Mouse (Mus musculus): ENCODE data around the gene Gm10647. TPM values are rescaled to one million over a fixed set of nuclear protein-coding genes. Genes with fewer than 3 reads are reported as not detected.
"Not testable (repeated sequence)": the region's sequence is repeated elsewhere in the genome, so short reads cannot be mapped to it uniquely, and the experiment has no call there.

The Gm10647 gene
- 0.31 and 0.34 TPM in 2 replicates for polyA plus RNA-seq (2014; fragmentation: Nextera tagmentation; extraction: Ambion mirVana)

DNA sequence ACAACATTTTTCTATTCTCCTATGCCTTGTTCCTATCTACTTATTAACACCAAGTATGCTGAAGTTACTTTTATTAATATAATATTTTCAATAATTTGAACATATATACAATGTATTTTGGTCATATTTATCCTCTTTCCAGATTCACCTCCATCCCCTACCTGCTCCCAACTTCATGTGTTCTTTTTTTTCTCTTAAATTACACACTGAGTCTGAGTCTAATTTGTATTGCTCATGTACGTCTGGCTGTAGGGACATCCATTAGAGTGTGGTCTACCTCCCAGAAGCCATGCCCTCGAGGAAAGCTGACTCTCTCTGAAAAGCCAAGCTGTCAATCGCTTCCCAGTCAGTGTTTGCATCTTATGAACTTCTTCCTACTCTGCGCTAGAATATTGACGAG, at the start of gene Gm10647:
TSS of gene Gm10647 (plus strand) at position 301 of the 400 bp plus-strand sequence.
- no peaks in the 10 kb centered on the region for H3K36me3 ChIP-seq (ENCODE audit: control insufficient read depth, insufficient read depth, low read length)
- 0 out of 2 replicates have a peak within 1 kb of the TSS, but pooled peaks have one; percentile 86 for H3K27ac ChIP-seq (ENCODE audit: low read depth, low read length)
- DNase-seq (ENCODE audit: low spot score) (no peak), ATAC-seq (ENCODE audit: low FRiP score) (no peak)
- no peaks in the 10 kb centered on the region for H3K27me3 ChIP-seq (ENCODE audit: control insufficient read depth, insufficient read depth, low read length)
- H3K4me1 ChIP-seq (replicated peaks; ENCODE audit: control insufficient read depth, insufficient read depth, low read length): no peaks in the 10 kb centered on the region
- peak within 1 kb of the TSS; percentile 81 for H3K4me2 ChIP-seq (replicated peaks; ENCODE audit: low read depth, low read length)
- 81% methylated on average over 5 of the region's 5 CpGs for WGBS
- H3K4me3 ChIP-seq (ENCODE audit: low read depth, low read length): peak within 1 kb of the TSS; percentile 66
- peak within 1 kb of the TSS; percentile 31; the same call in 1 of the 2 replicates for H3K9ac ChIP-seq (ENCODE audit: low read depth, low read length)
- H3K9me3 ChIP-seq (ENCODE audit: control insufficient read depth, low read length): no peaks in the 10 kb centered on the region

DNA sequence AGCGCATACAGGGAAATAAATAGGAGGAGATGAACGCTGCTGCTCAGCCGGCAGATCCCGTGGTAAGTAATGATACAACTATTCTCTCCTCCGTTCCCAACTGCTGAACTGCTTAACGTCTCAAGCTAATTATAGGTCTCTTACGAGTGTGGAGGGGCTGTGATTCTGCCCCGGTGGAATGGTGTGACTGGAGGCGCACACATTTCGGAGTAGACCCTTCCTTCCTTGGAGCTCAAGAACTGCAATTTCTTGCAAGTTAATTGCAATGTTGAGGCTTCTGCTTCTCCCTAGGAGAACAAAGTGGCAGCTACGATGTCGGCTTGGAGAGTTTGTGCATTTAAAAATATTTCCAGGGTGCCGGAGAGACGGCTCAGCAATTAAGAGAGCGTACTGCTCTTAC, 48.4 kb upstream of the Gm10647 start:
- H3K27ac ChIP-seq (ENCODE audit: low read depth, low read length): no peak overlapping the region
- H3K36me3 ChIP-seq (ENCODE audit: control insufficient read depth, insufficient read depth, low read length): no peaks in the 10 kb centered on the region
- no peak overlapping the region for H3K4me2 ChIP-seq (replicated peaks; ENCODE audit: low read depth, low read length)
- H3K4me3 ChIP-seq (ENCODE audit: low read depth, low read length): no peak overlapping the region
- no peaks in the 10 kb centered on the region for H3K4me1 ChIP-seq (replicated peaks; ENCODE audit: control insufficient read depth, insufficient read depth, low read length)
- ATAC-seq (ENCODE audit: low FRiP score): no peak
- DNase-seq (ENCODE audit: low spot score): no peak
- 91% methylated on average over 15 of the region's 15 CpGs for WGBS
- no peaks in the 10 kb centered on the region for H3K9me3 ChIP-seq (ENCODE audit: control insufficient read depth, low read length)
- H3K27me3 ChIP-seq (ENCODE audit: control insufficient read depth, insufficient read depth, low read length): no peaks in the 10 kb centered on the region
- H3K9ac ChIP-seq (ENCODE audit: low read depth, low read length): no peak overlapping the region

DNA sequence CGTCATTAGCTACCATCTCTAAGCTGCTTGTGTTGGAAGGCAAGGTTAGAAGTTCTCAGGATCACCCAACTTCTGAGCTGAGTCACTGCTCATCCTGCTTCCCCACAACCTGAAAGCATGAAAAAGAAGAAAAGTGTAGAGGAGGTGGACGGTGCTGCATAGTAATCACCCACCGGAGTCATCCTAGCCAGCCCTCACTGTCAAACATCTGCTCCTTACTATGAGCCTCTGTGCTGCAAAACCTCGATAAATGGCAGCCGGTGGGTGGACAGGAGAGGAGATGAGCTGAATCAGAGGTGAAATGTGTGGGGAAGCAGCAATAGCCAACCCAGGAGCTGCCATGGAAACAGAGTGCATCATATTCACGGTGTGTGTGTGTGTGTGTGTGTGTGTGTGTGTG, 44.0 kb upstream of the Gm10647 start:
- no peaks in the 10 kb centered on the region for H3K27me3 ChIP-seq (ENCODE audit: control insufficient read depth, insufficient read depth, low read length)
- H3K4me2 ChIP-seq (replicated peaks; ENCODE audit: low read depth, low read length): no peak overlapping the region
- WGBS: 75% methylated on average over 6 of the region's 6 CpGs
- no peak overlapping the region for H3K4me3 ChIP-seq (ENCODE audit: low read depth, low read length)
- no peak overlapping the region for H3K27ac ChIP-seq (ENCODE audit: low read depth, low read length)
- no peaks in the 10 kb centered on the region for H3K4me1 ChIP-seq (replicated peaks; ENCODE audit: control insufficient read depth, insufficient read depth, low read length)
- no peaks in the 10 kb centered on the region for H3K36me3 ChIP-seq (ENCODE audit: control insufficient read depth, insufficient read depth, low read length)
- no peaks in the 10 kb centered on the region for H3K9me3 ChIP-seq (ENCODE audit: control insufficient read depth, low read length)
- DNase-seq (ENCODE audit: low spot score) (no peak), ATAC-seq (ENCODE audit: low FRiP score) (no peak)
- no peak overlapping the region for H3K9ac ChIP-seq (ENCODE audit: low read depth, low read length)

DNA sequence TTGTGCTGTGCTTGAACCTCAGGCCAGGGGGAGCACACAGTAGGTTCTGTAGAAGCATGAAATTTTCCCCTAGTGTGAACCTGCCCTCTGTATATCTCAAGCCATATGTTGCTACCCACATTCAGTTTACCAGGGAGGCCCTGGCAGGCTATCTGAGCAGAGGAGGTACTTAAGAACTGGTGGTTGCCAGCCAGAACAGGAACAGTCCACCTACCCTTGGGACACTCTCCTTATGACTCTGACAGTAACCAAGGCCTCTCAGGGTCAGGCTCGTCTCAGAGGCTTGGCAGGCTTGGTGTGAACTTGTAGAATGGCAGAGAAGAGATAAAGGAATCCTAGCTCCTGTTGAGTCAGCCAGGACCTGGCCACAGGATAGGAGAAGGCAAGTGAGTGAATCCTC, 35.8 kb upstream of the Gm10647 start:
- WGBS: 66% methylated on average over 1 of the region's 1 CpGs

DNA sequence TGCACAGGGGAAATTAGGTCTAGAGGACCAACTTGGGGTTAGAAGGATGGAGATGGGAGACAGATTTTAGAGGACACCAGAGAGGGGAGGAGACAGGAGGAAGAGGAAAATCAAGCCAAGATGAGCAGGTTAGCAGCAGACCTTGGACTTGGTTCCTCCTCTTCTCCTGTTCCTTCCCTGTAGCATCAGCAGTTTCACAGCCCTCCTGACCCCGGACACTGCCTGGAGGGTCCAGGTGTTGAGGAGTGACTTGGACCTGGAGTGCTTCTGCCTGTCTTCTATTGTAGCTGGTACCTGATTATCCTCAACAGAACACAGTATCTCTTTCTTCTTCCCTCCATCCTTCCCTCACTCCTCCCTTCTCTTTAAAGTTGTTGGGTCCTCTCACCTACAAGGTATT, 28.1 kb upstream of the Gm10647 start:
- no peaks in the 10 kb centered on the region for H3K36me3 ChIP-seq (ENCODE audit: control insufficient read depth, insufficient read depth, low read length)
- no peak overlapping the region for H3K4me2 ChIP-seq (replicated peaks; ENCODE audit: low read depth, low read length)
- H3K9me3 ChIP-seq (ENCODE audit: control insufficient read depth, low read length): no peaks in the 10 kb centered on the region
- ATAC-seq (ENCODE audit: low FRiP score): no peak
- 91% methylated on average over 1 of the region's 1 CpGs for WGBS
- no peak overlapping the region for H3K4me3 ChIP-seq (ENCODE audit: low read depth, low read length)
- H3K9ac ChIP-seq (ENCODE audit: low read depth, low read length): no peak overlapping the region
- no peaks in the 10 kb centered on the region for H3K4me1 ChIP-seq (replicated peaks; ENCODE audit: control insufficient read depth, insufficient read depth, low read length)
- DNase-seq (ENCODE audit: low spot score): no peak
- no peaks in the 10 kb centered on the region for H3K27me3 ChIP-seq (ENCODE audit: control insufficient read depth, insufficient read depth, low read length)
- no peak overlapping the region for H3K27ac ChIP-seq (ENCODE audit: low read depth, low read length)

More for the DNA sequence above, 35.8 kb upstream of the Gm10647 start:
- Histone ChIP-seq H3K36me3 (ENCODE audit: control insufficient read depth, insufficient read depth, low read length) (no peaks in the 10 kb centered on the region), H3K4me3 (ENCODE audit: low read depth, low read length) (no peak overlapping the region), H3K4me2 (replicated peaks; ENCODE audit: low read depth, low read length) (no peak overlapping the region), H3K4me1 (replicated peaks; ENCODE audit: control insufficient read depth, insufficient read depth, low read length) (no peaks in the 10 kb centered on the region), H3K9ac (ENCODE audit: low read depth, low read length) (no peak overlapping the region), H3K27me3 (ENCODE audit: control insufficient read depth, insufficient read depth, low read length) (no peaks in the 10 kb centered on the region), H3K27ac (ENCODE audit: low read depth, low read length) (no peak overlapping the region), H3K9me3 (ENCODE audit: control insufficient read depth, low read length) (no peaks in the 10 kb centered on the region)
- no peak for ATAC-seq (ENCODE audit: low FRiP score)
- DNase-seq (ENCODE audit: low spot score): no peak

DNA sequence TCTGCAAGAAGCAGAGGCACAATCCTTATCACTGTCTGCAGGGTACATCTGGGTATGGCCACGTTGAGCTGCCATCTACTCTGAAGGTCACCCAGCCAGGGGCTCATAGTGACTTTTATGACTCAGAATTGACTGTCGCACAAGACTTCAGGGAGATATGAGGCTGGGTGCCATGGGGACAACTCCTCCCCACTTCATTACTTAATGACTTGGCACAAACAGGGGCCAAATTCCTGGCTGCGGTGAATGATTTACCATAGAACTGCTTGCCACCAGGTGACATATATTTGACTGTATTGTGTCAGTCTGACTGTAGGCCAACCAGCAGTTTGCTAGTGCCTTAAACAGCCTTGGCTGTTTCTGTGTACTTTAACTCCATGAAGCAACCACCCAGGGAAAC, 27.6 kb upstream of the Gm10647 start:
- DNase-seq (ENCODE audit: low spot score): no peak
- Histone ChIP-seq H3K4me1 (replicated peaks; ENCODE audit: control insufficient read depth, insufficient read depth, low read length) (no peaks in the 10 kb centered on the region), H3K9me3 (ENCODE audit: control insufficient read depth, low read length) (no peaks in the 10 kb centered on the region), H3K27ac (ENCODE audit: low read depth, low read length) (no peak overlapping the region), H3K4me2 (replicated peaks; ENCODE audit: low read depth, low read length) (no peak overlapping the region), H3K4me3 (ENCODE audit: low read depth, low read length) (no peak overlapping the region), H3K36me3 (ENCODE audit: control insufficient read depth, insufficient read depth, low read length) (no peaks in the 10 kb centered on the region), H3K27me3 (ENCODE audit: control insufficient read depth, insufficient read depth, low read length) (no peaks in the 10 kb centered on the region), H3K9ac (ENCODE audit: low read depth, low read length) (no peak overlapping the region)
- no peak for ATAC-seq (ENCODE audit: low FRiP score)
- WGBS: 89% methylated on average over 3 of the region's 3 CpGs

DNA sequence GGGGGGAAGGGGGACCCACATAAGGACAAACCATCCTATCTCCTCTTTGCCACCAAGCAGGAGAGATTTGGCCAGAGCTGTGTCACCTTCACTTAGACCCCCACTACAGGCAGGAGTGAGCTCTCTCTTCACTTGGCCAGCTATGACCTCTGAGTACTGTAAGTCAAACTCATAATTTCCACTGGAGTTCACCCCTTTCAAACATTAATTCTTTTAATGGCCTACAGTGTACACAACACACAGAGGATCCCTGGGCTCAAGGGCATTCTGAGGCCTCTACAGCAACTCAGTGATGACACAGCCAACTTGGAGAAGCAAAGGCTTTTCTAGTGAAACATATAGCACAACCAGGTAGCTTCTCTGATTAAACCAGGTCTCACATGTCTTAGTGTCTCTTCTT, 26.1 kb upstream of the Gm10647 start:
- DNase-seq (ENCODE audit: low spot score): no peak
- H3K9me3 ChIP-seq (ENCODE audit: control insufficient read depth, low read length): no peaks in the 10 kb centered on the region

DNA sequence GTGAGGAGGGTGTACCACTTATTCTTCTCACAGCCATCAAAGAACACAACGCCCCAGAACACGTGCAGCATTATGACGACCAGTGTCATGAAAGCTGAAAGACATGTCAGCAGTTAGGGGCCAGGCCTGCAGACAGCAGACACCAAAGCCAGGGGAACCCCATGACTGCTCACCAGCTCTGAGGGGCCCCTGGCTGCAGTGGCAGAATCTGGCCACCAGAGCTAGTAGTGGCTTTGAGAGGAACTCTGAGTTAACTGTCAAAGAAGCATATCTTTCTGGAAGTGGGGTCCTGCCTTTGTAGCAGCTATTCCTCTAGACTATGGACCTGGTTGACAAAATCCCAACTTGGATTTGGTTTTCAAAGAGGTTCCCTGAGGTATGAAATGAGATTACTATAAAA, 12.3 kb upstream of the Gm10647 start:
- not testable (repeated sequence) for H3K36me3 ChIP-seq (ENCODE audit: control insufficient read depth, insufficient read depth, low read length); H3K27me3 ChIP-seq (ENCODE audit: control insufficient read depth, insufficient read depth, low read length); H3K27ac ChIP-seq (ENCODE audit: low read depth, low read length); ATAC-seq (ENCODE audit: low FRiP score); DNase-seq (ENCODE audit: low spot score); H3K4me1 ChIP-seq (replicated peaks; ENCODE audit: control insufficient read depth, insufficient read depth, low read length); H3K9ac ChIP-seq (ENCODE audit: low read depth, low read length); H3K9me3 ChIP-seq (ENCODE audit: control insufficient read depth, low read length); H3K4me3 ChIP-seq (ENCODE audit: low read depth, low read length); H3K4me2 ChIP-seq (replicated peaks; ENCODE audit: low read depth, low read length)
- no CpG with 5 or more reads among the region's 3 CpGs for WGBS

More for the DNA sequence above, 26.1 kb upstream of the Gm10647 start:
- Histone ChIP-seq H3K27ac (ENCODE audit: low read depth, low read length) (no peak overlapping the region), H3K4me2 (replicated peaks; ENCODE audit: low read depth, low read length) (no peak overlapping the region), H3K9ac (ENCODE audit: low read depth, low read length) (no peak overlapping the region), H3K4me3 (ENCODE audit: low read depth, low read length) (no peak overlapping the region), H3K27me3 (ENCODE audit: control insufficient read depth, insufficient read depth, low read length) (no peaks in the 10 kb centered on the region), H3K4me1 (replicated peaks; ENCODE audit: control insufficient read depth, insufficient read depth, low read length) (no peaks in the 10 kb centered on the region), H3K36me3 (ENCODE audit: control insufficient read depth, insufficient read depth, low read length) (no peaks in the 10 kb centered on the region)
- ATAC-seq (ENCODE audit: low FRiP score): no peak

DNA sequence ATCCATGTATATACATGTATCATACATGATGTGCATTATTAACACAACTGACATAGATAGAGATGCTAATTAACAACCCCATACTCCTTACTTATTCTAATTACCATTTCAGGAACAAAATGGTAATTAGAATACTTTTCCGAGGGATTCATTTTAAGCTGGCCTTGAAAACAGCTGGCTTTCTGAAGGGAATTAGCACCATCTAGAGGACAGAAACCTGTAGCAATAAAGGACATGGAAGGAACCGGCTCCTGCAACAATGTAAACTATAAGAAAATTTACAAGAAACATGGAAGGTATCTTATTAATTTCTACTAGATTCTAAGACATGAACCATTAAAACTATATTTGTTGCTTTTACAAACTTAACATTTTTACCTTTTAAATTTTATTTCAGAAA, 9.0 kb upstream of the Gm10647 start:
- Histone ChIP-seq H3K4me1 (replicated peaks; ENCODE audit: control insufficient read depth, insufficient read depth, low read length) (no peaks in the 10 kb centered on the region), H3K36me3 (ENCODE audit: control insufficient read depth, insufficient read depth, low read length) (0 out of 2 replicates have a peak, but pooled peaks cover 2% of the 10 kb centered on the region), H3K9me3 (ENCODE audit: control insufficient read depth, low read length) (no peaks in the 10 kb centered on the region), H3K27me3 (ENCODE audit: control insufficient read depth, insufficient read depth, low read length) (no peaks in the 10 kb centered on the region), H3K4me3 (ENCODE audit: low read depth, low read length) (no peak overlapping the region), H3K27ac (ENCODE audit: low read depth, low read length) (no peak overlapping the region), H3K9ac (ENCODE audit: low read depth, low read length) (no peak overlapping the region), H3K4me2 (replicated peaks; ENCODE audit: low read depth, low read length) (no peak overlapping the region)
- DNase-seq (ENCODE audit: low spot score) (peak; percentile 55), ATAC-seq (ENCODE audit: low FRiP score) (no peak)
- 16% methylated on average over 2 of the region's 2 CpGs for WGBS

Measured in hindbrain, embryonic 11.5 days (tissue).